Mouse (Mus musculus): ENCODE measurements around the gene Dap.

Gene Dap

DNA sequence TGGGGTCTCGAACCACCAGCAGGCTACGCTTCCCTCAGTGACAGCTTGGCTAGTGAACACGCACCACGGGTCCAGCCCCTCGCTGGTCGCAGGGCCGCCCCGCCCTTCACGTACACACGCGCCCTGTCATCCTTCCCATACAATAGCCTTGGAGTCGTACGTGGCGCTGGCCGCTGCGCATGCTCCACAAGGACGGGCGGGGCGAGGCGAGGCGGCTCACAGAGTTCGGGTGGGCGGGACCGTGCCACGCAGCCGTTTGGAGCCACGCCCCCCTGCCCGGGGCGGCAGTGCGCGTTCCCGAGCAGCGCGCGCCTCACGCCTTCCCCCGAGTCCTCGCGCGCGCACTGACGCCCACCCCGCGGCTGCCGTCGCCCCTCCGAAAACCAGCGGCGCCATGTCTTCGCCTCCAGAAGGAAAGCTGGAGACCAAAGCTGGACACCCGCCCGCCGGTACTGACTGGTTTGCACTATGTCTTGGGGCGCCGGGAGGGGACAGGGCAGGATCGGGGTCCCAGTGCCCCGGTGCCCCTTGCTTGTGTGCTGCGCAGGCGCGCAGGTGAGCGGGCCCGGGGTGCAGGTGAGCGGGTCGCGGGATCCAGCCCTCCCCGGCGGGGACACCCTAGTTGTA, at the start of gene Dap:
Dap (plus strand) TSS at position 180 of the 627 bp plus-strand sequence.
- peak; percentile 97 to 98 for DNase-seq (ENCODE audit: low spot score in 2 of 2)

DNA sequence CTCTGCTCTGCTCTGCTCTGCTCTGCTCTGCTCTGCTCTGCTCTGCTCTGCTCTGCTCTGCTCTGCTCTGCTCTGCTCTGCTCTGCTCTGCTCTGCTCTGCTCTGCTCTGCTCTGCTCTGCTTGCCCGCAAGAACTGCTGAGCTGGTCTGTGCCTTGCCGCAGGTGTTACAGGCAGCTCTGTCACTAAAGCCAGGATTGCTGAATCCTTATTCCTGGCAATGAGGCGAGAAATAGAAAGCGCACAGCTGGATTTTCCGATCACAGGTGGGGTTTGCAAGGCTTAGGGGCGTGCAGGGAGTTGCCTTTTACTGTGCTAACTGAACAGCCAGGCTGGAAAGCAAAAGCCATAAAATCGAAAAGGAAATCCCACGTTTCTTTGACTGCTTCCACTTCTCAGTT, 47.5 kb upstream of the Dap start:
- DNase-seq (ENCODE audit: low spot score in 2 of 2), result no peak

DNA sequence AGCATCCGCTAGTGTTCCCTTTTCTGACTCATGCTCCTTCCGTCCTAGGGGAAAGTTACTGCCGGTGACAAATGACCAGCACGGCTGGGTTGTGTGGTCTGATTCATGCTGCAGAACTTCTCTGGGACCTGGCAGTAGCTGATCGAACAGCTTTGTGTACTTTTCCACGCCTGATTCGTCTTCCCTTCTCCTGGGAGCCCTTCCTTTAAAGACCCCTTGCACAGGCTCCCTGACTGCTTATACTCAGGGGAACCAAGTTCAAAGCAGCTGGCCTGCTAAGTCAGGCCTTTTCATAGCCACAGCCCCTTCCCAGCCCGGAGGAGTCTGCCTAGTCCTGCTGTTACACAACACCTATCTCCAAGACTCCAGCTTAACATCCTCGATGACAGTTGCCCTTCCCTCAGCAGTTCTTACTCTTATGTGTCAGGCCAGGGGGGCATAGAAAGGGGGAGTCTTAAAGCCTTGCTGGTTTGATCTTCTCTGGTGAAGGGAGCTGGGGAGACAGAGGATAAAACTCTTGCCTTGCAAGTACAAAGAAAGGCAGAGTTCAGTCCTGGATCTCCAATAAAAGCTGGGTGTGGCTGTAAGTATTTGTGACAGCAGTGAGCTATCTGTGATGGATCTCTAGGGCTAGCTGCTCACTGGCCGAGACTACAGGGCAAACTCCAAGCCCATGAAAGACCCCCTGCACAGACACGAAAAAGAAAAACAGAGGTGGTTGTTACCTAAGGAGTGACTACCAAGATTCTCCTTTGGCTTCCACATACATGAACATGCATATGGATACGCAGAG, 39.3 kb upstream of the Dap start:
- peak; percentile 35 to 42 for DNase-seq (ENCODE audit: low spot score in 2 of 2)

DNA sequence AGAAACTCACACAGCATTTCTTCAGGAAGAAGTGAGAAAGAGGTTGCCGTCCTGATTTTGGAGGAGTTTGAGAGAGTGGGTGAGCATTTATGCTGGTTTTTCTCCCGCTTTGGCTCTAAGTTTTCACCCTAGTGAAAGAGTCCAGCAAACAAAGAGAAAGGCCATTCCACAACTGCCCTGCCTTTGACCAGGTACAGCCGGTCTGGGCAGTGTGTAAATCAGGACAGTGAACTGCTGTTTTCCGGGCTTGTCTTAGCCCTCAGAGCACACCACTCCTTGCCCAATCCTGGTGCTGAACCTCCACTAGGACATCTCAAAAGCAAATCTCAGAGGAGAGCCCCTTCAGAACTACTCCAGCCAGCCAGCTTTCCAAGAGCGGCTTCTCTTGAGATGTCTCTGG, 38.6 kb upstream of the Dap start:
- DNase-seq (ENCODE audit: low spot score in 2 of 2), result no peak

DNA sequence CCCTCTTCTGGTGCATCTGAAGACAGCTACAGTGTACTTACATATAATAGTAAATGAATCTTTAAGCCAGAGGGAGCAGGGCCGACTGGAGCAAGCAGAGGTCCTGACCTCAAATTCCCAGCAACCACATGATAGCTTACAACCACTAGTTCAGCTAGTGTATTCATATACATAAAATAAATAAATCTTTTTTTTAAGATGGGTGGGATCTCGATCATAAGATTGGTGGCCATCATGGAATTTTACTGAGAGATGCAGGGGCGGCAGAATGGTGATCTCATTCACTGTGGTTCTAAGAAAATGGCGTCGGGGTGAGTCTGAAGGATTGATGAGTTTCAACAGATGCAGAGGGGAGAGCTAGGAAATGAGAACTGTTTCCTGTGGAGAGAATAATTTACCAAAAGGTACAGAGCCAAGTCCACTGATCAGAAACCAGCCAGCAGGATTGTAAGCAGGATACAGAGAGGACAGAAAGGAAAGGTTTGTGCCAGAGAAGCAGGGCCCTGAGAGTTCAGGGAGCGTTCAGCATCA, 37.7 kb upstream of the Dap start:
- no peak for DNase-seq (ENCODE audit: low spot score in 2 of 2)

DNA sequence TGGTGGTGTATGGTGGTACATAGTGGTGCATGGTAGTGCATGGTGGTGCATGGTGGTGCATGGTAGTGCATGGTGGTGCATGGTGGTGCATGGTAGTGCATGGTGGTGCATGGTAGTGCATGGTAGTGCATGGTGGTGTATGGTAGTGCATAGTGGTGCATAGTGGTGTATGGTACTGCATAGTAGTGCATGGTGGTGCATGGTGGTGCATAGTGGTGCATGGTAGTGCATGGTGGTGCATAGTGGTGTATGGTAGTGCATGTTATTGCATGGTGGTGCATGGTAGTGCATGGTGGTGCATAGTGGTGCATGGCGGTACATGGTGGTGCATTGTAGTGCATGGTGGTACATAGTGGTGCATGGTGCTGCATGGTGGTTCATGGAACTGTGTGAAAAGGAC, 31.6 kb upstream of the Dap start:
- DNase-seq (ENCODE audit: low spot score in 2 of 2), result no peak

DNA sequence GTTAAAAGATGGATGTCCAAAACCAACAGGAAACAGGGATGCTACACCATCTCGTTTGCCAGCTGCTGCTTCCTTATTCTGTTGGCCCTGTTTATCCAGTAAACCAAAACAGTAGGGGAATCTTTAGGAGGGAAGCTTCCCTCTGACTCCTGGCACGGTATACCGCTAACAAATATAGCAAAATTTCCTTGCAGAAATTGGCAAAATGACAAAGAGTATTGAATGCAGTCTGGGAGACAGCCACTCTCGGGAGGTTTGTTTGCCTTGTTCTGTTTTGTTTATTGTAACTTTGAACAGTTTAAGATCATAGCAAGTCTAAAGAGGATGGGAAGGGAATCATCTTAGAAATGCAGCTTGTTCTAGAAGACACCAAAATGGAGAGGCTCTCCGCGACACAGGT, 28.3 kb upstream of the Dap start:
- DNase-seq (ENCODE audit: low spot score in 2 of 2), result no peak

DNA sequence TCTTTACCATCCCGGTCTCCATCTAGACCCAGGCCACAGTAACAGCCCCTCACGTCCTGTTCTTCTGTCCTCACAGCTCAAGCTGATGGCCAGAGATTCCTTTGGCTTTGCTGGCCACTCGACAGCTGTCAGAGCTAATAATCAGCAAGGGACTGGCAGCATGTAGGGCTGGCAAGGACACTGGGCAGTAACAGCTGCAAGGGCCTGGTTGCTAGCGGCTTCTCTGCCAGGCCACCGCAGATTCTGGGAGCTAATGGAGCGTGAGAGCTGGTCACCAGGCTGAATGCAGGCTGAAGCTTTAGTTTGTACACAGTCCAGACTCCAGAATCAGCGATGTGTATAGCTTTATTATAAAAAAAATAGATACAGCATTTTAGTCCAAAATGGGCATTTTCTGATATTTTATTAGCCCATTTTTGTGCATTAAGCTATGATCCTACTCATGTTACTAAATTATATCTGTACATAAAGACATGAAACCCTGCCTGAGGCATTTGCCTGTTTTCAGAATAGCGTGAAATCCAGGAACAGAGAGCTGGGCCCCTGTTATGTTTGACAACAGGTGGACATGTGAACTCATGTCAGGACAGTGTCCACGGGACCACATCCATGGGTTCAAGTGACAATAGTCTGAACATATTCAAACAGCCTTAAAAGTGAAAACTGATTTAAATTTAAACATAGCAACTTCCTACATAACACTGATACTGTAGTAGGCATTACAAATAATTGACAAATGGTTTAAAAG, 16.6 kb upstream of the Dap start:
- no peak for DNase-seq (ENCODE audit: low spot score in 2 of 2)

DNA sequence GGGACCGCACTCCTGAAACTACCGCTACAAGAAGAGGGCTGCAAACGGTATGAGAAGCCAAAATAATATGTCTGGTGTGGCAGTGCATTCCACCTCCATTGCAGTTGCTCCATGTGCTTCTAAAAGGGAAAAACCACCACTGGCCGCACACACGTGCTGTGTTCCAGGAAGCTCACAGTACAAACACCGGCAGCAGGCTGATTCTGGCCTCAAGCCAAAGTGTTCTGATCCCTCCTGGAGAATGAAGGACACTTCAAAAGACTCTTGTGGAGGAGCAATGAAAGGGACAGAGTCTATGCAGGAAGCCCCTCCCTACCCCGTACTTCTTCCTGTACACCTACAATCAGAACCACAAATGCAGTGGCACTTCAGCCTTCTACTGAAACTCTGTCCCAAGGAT, 12.2 kb upstream of the Dap start:
- peak in 1 of 2 experiments; percentile 17 for DNase-seq (ENCODE audit: low spot score in 2 of 2)

DNA sequence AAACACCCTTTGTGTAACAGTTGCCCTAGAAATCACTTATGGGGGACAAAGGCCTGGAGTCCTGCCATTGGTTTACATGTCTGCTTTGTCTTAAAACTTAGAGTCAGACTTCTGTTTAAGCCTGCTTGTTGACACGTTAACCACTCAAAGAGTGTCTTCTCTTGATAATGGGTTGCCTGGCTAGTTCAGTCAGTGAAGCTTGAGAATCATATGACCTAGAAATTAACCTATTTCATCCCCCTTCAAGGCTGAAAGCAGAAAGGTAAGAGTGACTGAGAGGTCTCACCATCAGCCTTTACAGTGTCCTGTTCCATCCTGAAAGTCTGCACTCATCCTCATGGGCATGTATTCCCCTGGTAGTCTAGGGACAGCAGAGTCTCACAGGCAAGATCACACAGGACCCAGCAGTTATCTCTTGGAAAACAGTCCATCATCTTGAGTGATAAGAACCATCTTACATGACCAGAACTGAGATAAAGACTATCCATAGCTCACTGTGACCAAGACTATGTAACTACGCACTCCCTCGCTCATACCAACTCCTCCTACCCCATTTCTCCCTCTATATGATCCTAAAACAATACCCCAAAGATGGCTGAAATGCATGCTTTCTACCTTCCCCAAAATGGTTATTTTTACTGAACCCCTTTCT, 10.4 kb upstream of the Dap start:
- DNase-seq (ENCODE audit: low spot score in 2 of 2), result no peak

DNA sequence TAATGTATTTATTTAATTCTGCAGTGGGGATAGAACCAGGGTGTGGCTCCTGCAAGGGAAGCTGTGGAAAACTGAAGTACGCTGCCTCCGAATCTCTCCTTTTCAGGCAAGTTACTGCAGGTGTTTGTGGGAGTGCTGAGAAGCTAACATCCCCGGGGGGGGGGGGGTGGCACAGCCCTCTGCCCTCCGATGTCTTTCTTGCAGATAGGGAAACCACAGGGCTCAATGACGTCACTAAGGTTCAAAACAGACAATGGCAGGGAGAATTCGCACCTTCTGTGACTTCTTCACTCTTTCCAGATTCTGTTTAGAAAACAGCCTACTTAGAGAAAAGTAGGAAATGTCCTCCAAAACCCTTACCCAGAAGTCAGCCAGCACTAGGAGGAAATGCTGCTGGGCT, 1.9 kb upstream of the Dap start:
- no peak for DNase-seq (ENCODE audit: low spot score in 2 of 2)

DNA sequence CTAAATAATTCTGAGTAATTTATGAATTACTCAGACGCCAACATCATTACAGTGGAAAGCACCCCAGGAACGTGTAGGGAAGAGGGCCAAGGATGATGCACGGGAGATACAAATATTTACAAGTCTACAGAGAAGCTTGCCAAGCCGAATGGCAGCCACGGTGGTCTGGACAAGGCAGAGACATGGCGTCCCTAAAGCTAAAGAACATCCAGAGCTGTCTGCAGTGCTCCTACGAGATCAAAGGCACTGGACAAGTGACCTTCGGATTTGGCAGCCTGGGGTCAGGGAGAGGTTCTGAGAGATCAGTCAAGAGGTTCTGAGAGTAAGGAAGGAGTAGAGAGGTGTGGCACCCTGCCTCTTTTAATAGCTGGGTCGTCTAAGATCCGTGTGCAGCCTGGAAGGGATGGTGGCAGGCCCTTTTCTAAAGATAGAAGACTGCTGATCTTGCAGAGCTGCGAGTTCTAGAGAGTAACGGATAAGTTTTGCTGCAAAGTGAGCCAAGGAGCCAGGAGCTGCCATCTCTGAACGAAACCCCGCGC, 449 bp upstream of the Dap start:
- DNase-seq (ENCODE audit: low spot score in 2 of 2), result peak in 1 of 2 experiments; percentile 11

DNA sequence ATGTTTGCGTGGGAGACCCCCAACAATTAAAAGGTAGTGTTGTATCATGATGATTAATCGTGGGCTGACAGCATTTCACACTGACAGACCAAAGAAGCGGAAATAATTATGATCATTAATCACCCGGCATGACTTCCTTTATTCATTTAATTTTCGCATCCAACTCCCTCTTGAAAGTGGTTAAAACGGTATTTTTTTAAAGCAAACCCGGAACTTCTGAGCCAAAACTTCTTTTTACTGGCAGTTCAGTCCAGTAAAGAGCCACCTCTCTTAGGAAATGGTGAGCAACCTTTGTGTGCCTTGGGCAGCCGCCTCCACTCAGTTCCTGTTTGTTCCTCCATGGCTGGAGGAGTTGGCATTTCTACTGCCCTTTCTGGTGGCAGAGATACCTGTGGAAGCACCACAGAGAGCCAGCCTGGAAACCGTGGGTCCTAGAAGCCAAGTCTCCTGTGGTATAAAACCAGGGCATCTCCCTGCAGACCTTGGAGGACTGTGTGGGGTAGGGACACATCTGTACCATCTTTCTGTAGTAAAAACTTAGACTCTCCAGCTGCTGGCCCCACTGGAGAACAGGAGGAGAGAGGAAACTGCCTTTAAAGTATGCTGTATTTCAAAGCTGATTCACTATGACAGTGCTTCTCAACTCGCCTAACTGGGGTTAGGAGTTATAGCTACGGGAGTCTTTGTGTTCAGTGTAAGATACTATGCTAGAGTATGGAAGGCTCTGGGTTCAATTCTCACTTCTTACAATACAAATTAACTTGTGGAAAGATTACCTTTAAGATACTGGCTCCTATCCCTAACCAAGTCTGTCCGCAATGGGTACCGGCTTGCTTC, 910 bp downstream of the Dap start:
- DNase-seq (ENCODE audit: low spot score in 2 of 2), result no peak

DNA sequence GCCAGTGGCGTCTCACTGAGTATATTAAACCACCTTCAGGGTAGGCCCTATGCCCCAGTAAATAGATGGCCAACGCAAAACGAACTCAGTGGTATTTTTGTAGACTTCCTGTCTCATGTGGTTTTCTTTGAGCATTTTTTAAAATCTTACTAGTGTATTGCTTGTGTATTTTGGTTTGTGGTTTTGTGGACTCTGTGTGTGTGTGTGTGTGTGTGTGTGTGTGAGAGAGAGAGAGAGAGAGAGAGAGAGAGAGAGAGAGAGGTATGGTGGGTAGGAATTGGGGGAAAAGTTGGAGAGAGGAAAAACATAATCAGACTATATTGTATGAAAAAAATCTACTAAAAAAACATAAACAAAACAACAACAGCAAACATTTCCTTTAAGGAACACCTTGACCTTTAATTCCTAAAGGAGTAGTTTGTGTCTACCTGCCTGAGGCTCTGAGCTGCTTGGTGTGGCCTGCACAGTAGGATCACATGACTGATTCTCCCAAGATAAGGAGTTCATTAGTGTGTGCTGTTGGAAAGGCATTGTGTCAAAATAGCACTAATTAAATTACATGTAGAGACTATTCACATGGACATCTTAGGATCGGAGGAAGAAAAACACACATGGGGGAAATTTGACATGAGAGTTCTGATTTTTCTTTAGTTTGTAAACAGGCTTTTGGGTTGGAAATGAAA, 1.7 kb downstream of the Dap start:
- no peak for DNase-seq (ENCODE audit: low spot score in 2 of 2)

DNA sequence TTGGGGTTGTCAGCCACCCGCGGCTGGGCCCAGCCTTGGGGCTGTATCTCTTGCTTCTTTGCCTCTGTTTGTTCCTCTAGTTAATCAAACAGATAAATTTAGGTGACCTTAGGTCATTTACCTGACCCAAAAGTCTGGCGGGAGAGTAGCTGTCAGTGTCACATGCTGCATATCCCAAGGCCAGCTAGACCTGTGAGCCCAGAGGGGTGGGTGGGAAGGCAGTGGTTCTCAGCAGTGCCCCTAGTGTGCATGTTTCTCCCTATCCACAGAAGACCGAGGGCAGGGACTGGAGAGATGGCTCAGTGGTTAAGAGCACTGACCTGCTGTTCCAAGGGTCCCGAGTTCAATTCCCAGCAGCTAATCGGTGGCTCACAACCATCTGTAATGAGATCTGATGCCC, 2.4 kb downstream of the Dap start:
- DNase-seq (ENCODE audit: low spot score in 2 of 2), result no peak

DNA sequence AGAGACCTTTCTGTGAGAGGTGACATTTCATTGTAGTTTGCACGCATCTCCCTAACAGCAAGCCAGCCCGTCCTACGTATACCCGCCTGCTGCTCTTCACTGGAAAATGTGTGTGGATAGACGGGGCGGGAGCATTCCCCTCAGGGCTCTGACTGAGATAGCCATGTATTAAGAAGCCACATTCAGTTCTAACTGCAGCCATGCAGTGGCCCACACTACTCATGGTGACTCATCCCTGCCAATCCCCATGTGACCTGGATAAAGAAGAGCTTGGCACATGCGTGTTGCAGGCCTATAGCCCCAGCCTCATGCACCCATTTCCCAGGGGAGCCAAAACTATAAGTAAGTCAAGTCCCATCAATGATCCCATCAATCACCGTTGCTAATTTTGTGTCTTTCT, 3.7 kb downstream of the Dap start:
- no peak for DNase-seq (ENCODE audit: low spot score in 2 of 2)

DNA sequence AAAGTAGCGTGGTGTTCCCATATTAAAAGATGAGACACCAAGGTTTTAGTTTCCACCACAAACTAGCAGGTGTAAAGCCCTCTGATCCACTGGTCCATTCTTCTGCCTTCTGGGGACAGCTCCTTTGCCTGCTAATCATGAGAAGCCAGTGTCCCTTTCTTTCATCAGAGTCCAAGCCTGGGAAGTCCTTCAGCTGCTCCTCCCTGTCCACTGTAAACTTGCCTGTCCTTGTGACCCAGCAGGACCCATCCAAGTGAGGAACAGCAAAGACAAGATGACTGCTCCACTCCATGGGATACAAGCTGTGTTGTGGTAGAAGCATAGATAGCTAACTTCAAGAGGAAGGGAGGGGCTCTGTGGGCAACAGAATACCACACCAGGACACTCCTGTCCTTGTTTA, 8.9 kb downstream of the Dap start:
- no peak for DNase-seq (ENCODE audit: low spot score in 2 of 2)

DNA sequence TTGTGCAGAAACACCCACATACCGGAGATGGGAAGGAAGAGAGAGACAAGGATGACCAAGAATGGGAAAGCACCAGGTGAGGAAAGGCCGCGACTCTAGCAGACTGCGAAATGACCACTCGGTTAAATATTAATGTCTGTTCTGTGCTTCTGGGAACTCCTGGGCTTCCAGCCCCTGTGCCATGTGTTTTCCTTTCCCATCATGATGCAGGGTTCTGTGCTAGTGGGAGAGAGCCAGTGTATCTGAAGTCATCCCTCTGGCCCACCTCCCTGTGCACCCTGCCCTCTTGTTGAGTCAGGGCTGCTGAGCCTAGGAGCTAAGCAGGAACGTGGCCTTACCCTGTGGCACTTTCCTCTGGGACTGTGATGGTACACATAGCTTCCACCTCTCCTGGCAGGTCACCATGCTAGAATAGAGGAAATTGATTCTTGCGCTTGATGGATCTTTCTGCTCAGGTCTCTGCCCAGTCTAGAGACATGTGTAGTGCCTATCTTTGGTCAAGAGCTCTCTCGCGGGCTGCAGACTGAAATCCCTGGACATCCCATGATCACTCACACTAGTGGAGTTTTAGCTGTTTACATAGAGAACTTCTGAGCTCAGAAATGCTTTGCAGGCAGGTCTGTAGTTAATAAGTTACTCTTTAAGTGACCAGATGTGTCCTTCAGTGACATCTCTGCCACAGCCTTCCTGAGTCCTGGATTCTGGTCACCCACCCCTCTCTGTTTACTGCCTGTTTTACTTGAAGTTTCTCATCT, 11.9 kb downstream of the Dap start:
- DNase-seq (ENCODE audit: low spot score in 2 of 2), result no peak

DNA sequence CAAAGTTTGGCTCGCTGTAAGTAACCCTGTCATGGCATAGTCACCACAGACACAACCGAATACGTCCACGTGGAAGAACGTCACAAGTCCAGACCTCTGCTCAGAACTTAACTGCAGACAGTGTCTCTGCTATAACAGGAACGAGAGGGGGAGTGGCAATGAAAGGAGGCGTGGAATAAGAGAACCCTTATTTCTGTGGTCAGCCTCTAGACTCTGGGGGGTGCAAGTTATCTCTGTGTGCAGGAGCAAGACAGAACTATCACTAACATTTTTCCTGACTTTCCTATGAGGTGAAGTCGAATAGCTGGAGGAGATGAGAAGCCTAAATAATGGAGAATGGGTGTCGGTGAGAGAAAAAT, 12.4 kb downstream of the Dap start:
- no peak for DNase-seq (ENCODE audit: low spot score in 2 of 2)

DNA sequence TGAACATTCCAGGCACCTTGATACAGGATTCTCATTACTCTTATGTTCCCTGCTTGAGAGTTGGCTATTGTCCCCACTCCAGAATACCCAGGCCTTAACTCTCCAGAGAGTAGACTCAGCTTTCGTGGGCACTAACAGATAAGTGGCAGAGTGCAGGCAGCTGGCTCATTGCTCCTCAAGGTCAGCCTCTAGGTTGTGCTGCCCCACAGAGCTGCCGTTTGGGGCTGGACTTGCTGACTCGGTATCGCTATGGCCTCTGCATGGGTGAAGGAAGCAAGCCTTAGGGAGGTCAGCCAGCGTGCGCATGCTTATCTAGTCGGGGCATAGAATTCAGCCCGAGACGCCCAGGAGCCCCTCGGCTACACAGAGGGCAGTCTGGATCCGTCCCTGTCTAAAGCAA, 13.3 kb downstream of the Dap start:
- peak in 1 of 2 experiments; percentile 16 for DNase-seq (ENCODE audit: low spot score in 2 of 2)
